Mouse (Mus musculus): ENCODE measurements around the gene Capn10.

- no peak for TF ChIP-seq CTCF (IDR thresholded peaks at IDR 0.05)
- TF ChIP-seq EP300 (IDR thresholded peaks at IDR 0.05; ENCODE audit: insufficient read depth, low read depth, low read length): no peak
- TF ChIP-seq POLR2A (IDR thresholded peaks at IDR 0.05; ENCODE audit: insufficient read depth, low read depth, low read length): no peak
Observed at GRCm38 (mm10) chr1:92908664-92909063, 25.5 kb upstream of the Capn10 start.
